Mouse (Mus musculus): ENCODE results near the gene Rph3a. TPM values are rescaled to one million over a fixed set of nuclear protein-coding genes. Genes with fewer than 3 reads are reported as not detected.

Rph3a gene
- polyA plus RNA-seq, 1 experiment from 2014 or later = 0.10 TPM

DNA sequence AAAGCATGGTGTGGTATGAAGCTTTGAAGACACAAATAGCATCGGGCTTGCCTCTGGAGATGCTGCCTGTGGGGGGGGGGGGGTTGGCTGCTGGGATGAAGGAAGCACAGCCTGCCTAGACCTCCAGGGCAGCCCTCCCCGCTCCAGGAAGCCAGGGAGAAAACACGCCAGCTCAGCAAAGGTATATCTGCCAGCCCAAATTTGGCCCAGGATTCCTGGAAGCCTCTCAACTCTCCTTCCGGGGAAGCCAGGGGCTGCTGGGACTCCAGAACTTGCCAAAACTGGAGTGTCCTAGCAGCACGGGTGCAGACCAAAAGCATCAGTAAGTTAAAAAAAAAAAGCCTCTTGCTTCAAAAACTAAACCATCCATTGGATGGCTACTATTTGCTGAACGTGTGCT is 37.6 kb downstream of the Rph3a start:
- H3K4me2 ChIP-seq = no peak overlapping the region
- no peaks in the 10 kb centered on the region for H3K36me3 ChIP-seq
- H3K27me3 ChIP-seq = no peaks in the 10 kb centered on the region
- H3K4me1 ChIP-seq (replicated peaks) = no peaks in the 10 kb centered on the region
- H3K4me3 ChIP-seq (replicated peaks) = no peak overlapping the region
- H3K9me3 ChIP-seq (replicated peaks) = no peaks in the 10 kb centered on the region
- DNase-seq (no peak), ATAC-seq (ENCODE audit: low read depth) (no peak)
- no peak overlapping the region for H3K9ac ChIP-seq
- no peak overlapping the region for H3K27ac ChIP-seq
- 71% methylated on average over 6 of the region's 6 CpGs for WGBS (ENCODE audit: insufficient replicate concordance)

DNA sequence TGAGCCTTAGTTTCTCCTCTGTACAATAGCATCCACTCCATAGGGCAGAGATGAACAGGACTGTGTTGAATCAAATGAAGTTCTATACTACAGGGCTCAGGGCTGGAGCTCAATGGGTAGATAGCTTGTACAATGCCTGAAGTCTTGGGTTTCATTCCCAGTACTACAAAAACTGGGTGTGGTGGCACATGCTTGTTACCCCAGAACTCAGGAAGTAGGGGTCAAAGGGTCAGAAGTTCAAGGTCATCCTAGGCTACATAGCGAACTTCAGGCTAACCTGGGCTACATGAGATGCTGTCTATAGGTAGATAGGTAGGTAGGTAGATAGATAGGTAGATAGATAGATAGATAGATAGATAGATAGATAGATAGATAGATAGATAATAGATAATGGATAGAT is 38.6 kb downstream of the Rph3a start:
- no peak for ATAC-seq (ENCODE audit: low read depth)
- WGBS (ENCODE audit: insufficient replicate concordance) = 68% methylated on average over 1 of the region's 1 CpGs
- no peak overlapping the region for H3K9ac ChIP-seq

DNA sequence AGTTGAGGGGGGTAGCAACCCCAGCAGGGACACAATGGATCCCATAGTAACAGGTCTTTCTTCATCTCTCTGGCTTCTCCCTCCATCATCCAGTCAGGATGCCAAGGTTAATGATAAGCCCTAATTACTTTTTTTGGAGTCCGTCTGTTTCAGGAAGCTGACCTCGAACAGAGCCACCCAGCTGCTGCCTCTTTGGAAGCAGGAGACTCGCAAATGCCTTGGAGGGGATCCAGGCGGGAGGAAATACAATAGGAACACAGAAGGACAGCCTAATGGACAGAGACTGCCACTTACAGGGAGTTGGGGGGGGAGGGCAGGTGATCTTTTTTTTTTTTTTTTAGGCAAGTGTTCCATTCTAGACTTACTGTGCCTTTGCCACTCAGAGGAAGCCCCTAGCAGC is 40.2 kb downstream of the Rph3a start:
- Histone ChIP-seq H3K4me2 (no peak overlapping the region), H3K27ac (no peak overlapping the region), H3K27me3 (no peaks in the 10 kb centered on the region), H3K4me3 (replicated peaks) (no peak overlapping the region), H3K9me3 (replicated peaks) (no peaks in the 10 kb centered on the region), H3K36me3 (no peaks in the 10 kb centered on the region), H3K4me1 (replicated peaks) (no peaks in the 10 kb centered on the region), H3K9ac (no peak overlapping the region)
- WGBS (ENCODE audit: insufficient replicate concordance) = 48% methylated on average over 4 of the region's 4 CpGs
- ATAC-seq (ENCODE audit: low read depth) (no peak), DNase-seq (no peak)

More for the DNA sequence above, 38.6 kb downstream of the Rph3a start:
- Histone ChIP-seq H3K4me2 (no peak overlapping the region), H3K36me3 (no peaks in the 10 kb centered on the region), H3K27me3 (no peaks in the 10 kb centered on the region), H3K27ac (no peak overlapping the region), H3K4me1 (replicated peaks) (no peaks in the 10 kb centered on the region), H3K4me3 (replicated peaks) (no peak overlapping the region), H3K9me3 (replicated peaks) (no peaks in the 10 kb centered on the region)
- DNase-seq = no peak

DNA sequence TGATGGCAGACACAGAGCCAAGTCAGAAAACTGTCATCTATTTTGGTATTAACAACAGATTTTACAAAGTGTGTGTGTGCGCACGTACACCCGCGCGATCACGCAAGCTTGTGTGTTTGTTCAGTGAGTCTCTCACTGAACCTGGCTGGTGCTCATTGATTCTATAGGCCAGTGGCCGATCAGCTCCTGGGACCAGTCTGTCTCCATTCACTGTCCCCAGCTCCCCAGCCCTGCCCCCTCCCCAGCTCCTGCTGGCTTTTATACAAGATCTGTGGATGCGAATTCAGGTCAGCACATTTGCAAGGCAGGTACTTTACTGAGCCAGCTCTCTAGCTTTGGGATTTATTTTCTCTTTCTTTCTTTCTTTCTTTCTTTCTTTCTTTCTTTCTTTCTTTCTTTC is 41.1 kb downstream of the Rph3a start:
- no peak for ATAC-seq (ENCODE audit: low read depth)
- DNase-seq = no peak
- Histone ChIP-seq H3K4me2 (no peak overlapping the region), H3K36me3 (no peaks in the 10 kb centered on the region), H3K4me1 (replicated peaks) (no peaks in the 10 kb centered on the region), H3K9ac (no peak overlapping the region), H3K27me3 (no peaks in the 10 kb centered on the region), H3K27ac (no peak overlapping the region), H3K9me3 (replicated peaks) (no peaks in the 10 kb centered on the region), H3K4me3 (replicated peaks) (no peak overlapping the region)
- WGBS (ENCODE audit: insufficient replicate concordance) = 86% methylated on average over 8 of the region's 8 CpGs

DNA sequence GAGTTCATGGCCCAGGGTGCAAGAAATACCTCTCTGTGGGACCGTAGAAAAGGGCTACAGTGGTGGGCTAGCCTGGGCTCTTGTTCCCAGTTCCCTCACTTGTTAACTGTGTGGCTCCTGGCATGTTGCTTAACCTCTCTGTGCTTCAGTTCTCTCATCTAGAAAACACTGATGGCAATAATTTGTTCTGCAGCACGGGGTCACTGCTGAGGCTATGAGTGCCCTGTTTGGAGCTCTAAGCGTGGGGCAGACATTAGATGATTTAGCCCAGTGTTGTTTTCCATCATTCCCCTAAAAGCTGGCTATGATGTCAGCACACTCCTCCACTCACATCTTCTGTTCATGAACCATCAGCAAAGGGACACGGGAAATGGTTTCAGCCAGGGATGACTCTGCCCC is 41.8 kb downstream of the Rph3a start:
- ATAC-seq (ENCODE audit: low read depth) = no peak
- H3K27ac ChIP-seq = no peak overlapping the region
- no peaks in the 10 kb centered on the region for H3K36me3 ChIP-seq
- 51% methylated on average over 4 of the region's 4 CpGs for whole genome bisulfite sequencing (ENCODE audit: insufficient replicate concordance)
- no peak for DNase-seq
- H3K4me3 ChIP-seq (replicated peaks) = no peak overlapping the region
- H3K4me1 ChIP-seq (replicated peaks) = no peaks in the 10 kb centered on the region
- H3K27me3 ChIP-seq = no peaks in the 10 kb centered on the region
- H3K4me2 ChIP-seq = no peak overlapping the region
- H3K9me3 ChIP-seq (replicated peaks) = no peaks in the 10 kb centered on the region
- no peak overlapping the region for H3K9ac ChIP-seq

DNA sequence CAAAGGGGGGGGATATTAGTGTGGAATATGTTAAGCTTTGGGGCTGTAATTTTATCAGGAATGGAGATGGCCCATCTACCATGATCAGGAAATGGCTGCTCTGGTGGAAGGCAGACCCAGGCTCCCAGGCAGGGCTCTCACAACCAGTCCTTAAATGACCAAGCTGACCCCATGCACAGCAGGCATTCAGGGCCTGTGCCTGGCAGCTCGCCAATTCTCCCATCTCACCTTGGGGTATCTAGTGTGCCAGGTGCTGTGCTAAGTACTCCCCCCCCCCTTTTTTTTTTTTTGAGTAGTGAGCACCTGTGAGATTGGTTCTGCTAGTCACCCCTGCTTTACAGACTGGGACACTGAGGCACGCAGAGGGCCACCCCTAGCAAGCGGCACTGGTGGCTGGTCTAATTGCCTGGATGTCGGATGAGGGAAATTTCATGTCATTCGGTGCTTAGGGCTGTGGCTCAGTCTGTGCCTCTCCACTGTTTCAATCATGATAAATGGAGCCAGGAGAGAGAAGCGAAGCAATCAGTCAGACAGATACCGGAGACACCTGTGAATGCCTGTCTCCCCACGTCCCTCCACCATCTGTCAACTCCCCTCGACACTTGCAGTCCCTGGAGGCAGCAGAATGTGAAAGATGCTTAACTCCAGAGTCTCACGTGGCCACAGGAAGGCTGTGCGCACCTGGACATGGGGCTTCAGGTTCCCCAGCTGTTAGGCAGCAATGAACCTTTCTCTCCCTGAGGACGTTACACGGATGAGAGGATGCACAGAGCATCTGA is 42.3 kb downstream of the Rph3a start:
- H3K4me2 ChIP-seq = no peak overlapping the region
- ATAC-seq (ENCODE audit: low read depth) (no peak), DNase-seq (no peak)
- no peaks in the 10 kb centered on the region for H3K36me3 ChIP-seq
- WGBS (ENCODE audit: insufficient replicate concordance) = 63% methylated on average over 13 of the region's 13 CpGs
- H3K4me1 ChIP-seq (replicated peaks) = no peaks in the 10 kb centered on the region
- no peaks in the 10 kb centered on the region for H3K27me3 ChIP-seq
- H3K4me3 ChIP-seq (replicated peaks) = no peak overlapping the region
- no peak overlapping the region for H3K9ac ChIP-seq
- no peaks in the 10 kb centered on the region for H3K9me3 ChIP-seq (replicated peaks)
- H3K27ac ChIP-seq = no peak overlapping the region

DNA sequence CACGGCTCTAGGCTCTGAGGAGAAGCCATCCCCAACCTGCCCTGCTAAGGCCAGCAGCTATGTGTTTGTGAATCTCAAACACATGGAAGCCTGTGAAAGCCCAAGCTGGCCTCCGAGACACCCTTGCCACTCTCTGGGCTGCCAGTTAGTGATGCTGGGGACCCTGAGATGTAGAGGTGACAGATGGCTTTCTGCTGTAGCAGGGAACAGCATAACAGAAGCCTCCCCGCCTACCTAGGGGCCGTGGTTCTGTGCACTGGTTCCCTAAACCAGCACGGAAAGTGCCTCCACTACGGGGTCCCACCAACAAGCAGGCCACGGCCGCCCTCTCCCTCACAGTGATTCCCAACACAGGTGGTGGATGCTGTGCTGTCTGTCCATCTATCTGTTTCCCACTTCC is 43.0 kb downstream of the Rph3a start:
- H3K4me2 ChIP-seq = no peak overlapping the region
- no peak overlapping the region for H3K9ac ChIP-seq
- H3K27ac ChIP-seq = no peak overlapping the region
- 58% methylated on average over 8 of the region's 8 CpGs for WGBS (ENCODE audit: insufficient replicate concordance)
- H3K4me1 ChIP-seq (replicated peaks) = no peaks in the 10 kb centered on the region
- ATAC-seq (ENCODE audit: low read depth) = no peak
- no peaks in the 10 kb centered on the region for H3K36me3 ChIP-seq
- no peak for DNase-seq
- H3K4me3 ChIP-seq (replicated peaks) = no peak overlapping the region
- no peaks in the 10 kb centered on the region for H3K9me3 ChIP-seq (replicated peaks)
- H3K27me3 ChIP-seq = no peaks in the 10 kb centered on the region

DNA sequence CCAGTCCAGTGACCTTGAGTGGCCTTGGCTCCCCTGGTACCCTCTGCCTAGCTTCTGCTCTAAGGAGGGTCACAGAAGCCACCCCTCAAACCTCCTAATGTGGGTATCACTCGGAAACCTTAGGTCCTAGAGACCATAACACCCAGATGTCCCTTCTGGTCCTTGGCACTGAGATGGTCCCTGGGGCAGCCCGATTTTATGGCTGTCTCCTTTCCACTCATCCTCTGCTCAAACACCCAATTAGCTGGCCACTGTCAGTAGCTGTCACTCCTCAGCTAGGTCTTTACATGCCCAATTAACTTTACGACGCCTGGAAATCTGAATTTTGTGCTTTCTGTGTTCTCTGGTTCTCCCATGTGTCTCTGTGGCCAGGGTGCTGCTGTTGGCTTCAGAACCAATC is 43.7 kb downstream of the Rph3a start:
- no peak for ATAC-seq (ENCODE audit: low read depth)
- WGBS (ENCODE audit: insufficient replicate concordance) = 59% methylated on average over 4 of the region's 4 CpGs

DNA sequence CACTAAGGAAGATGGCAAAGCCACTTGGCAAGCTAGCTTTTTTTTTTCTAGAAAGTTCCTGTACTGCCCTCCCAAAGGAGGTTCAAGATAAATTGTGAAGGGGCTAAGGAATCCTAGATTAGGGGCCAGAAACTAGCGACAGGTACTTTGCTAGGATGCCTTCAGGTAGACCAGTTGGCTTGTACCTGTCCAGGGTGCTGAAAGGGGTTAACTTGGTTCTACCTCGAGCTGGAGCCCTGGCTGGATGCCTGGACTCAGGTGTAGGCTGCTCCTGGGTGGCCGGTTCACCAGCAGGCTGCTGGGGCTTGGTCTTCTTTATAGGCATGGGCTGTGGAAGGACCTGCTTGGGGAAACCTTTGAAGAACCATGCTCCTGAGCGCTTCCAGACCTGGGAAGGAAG is 48.9 kb downstream of the Rph3a start:
- Histone ChIP-seq H3K36me3 (no peaks in the 10 kb centered on the region), H3K27ac (no peak overlapping the region), H3K9ac (no peak overlapping the region), H3K4me3 (replicated peaks) (no peak overlapping the region), H3K9me3 (replicated peaks) (no peaks in the 10 kb centered on the region), H3K4me2 (no peak overlapping the region), H3K27me3 (no peaks in the 10 kb centered on the region), H3K4me1 (replicated peaks) (no peaks in the 10 kb centered on the region)
- WGBS (ENCODE audit: insufficient replicate concordance) = 34% methylated on average over 4 of the region's 4 CpGs
- DNase-seq (no peak), ATAC-seq (ENCODE audit: low read depth) (no peak)

More for the DNA sequence above, 43.7 kb downstream of the Rph3a start:
- Histone ChIP-seq H3K27me3 (no peaks in the 10 kb centered on the region), H3K4me2 (no peak overlapping the region), H3K4me3 (replicated peaks) (no peak overlapping the region), H3K27ac (no peak overlapping the region), H3K9me3 (replicated peaks) (no peaks in the 10 kb centered on the region), H3K9ac (no peak overlapping the region), H3K4me1 (replicated peaks) (no peaks in the 10 kb centered on the region), H3K36me3 (no peaks in the 10 kb centered on the region)
- no peak for DNase-seq

DNA sequence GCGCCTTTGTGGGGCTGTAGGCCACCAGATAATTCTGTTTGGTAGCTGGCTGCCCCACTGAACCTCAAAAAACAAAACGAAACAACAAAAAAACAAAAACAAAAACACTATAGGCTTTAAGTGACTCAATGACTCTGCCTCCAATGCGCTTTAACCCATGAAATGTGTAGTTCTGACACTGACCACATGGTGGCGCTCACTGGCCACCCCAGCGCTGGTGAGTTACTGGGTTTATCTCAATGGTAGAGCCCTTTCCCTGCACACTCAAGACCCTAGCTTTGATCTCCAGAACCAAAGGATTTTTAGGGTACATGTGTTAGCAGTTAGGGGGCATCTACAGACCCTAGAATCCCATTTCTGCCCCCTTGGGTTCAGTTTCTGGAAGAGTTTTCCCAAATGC is 55.9 kb downstream of the Rph3a start:
- H3K9ac ChIP-seq = no peak overlapping the region
- no peaks in the 10 kb centered on the region for H3K36me3 ChIP-seq
- H3K4me1 ChIP-seq (replicated peaks) = no peaks in the 10 kb centered on the region
- DNase-seq (peak; percentile 8), ATAC-seq (ENCODE audit: low read depth) (no peak)
- H3K4me3 ChIP-seq (replicated peaks) = no peak overlapping the region
- H3K27me3 ChIP-seq = no peaks in the 10 kb centered on the region
- H3K4me2 ChIP-seq = no peak overlapping the region
- no peaks in the 10 kb centered on the region for H3K9me3 ChIP-seq (replicated peaks)
- H3K27ac ChIP-seq = no peak overlapping the region
- WGBS (ENCODE audit: insufficient replicate concordance) = 15% methylated on average over 5 of the region's 5 CpGs

DNA sequence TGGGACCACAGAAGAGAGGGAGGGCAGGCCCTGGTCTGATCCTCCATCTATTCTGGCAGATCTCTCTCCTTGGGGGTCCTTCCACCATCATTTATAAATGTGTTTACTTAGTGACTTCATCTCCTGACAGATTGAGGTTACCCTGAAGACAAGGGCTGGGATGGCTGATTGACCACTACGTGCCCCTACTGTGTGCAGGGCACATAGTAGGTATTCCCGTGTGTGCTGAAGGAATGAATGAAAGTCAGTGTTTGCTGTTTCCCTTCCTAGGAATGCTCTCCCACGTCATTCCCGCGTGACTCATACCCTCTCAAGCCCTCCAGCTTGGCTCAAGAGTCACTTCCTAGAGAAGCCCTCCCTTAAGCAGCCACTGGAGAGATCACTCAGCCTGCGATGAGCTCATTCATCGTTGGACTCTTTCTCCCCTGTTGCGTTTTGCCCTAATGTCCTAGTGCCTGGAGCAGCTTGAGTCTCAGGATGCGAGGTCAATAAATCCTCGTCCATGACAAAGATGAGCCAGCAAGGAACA is 57.6 kb downstream of the Rph3a start:
- Histone ChIP-seq H3K9me3 (replicated peaks) (no peaks in the 10 kb centered on the region), H3K4me3 (replicated peaks) (no peak overlapping the region), H3K4me2 (no peak overlapping the region), H3K36me3 (no peaks in the 10 kb centered on the region), H3K9ac (no peak overlapping the region), H3K4me1 (replicated peaks) (no peaks in the 10 kb centered on the region), H3K27me3 (no peaks in the 10 kb centered on the region), H3K27ac (no peak overlapping the region)
- WGBS (ENCODE audit: insufficient replicate concordance) = 50% methylated on average over 10 of the region's 10 CpGs
- ATAC-seq (ENCODE audit: low read depth) = no peak
- DNase-seq = no peak

DNA sequence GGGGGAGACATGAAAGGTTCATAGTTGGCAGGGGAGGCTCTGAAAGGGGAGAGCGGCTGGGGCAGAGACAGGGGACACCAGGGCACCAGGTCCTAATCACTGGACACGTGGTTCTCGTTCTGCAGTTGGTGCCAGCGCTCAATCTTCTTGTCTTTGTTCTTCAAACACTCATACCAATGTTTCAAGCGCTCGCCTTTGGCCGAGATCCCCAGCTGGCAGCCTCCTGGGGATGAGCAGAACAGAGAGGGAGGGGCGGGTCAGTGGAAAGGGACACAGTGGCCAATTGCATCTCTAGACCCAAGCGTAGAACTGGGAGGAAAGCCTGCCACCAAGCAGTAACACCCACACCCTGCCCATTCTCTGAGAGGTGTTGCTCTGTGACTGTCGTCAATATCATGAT is 67.8 kb downstream of the Rph3a start:
- H3K4me3 ChIP-seq (replicated peaks) = no peak overlapping the region
- H3K27me3 ChIP-seq = no peaks in the 10 kb centered on the region
- H3K4me2 ChIP-seq = no peak overlapping the region
- no peak overlapping the region for H3K27ac ChIP-seq
- ATAC-seq (ENCODE audit: low read depth) (no peak), DNase-seq (no peak)
- 58% methylated on average over 10 of the region's 10 CpGs for WGBS (ENCODE audit: insufficient replicate concordance)
- no peaks in the 10 kb centered on the region for H3K36me3 ChIP-seq
- no peaks in the 10 kb centered on the region for H3K9me3 ChIP-seq (replicated peaks)
- no peak overlapping the region for H3K9ac ChIP-seq
- no peaks in the 10 kb centered on the region for H3K4me1 ChIP-seq (replicated peaks)

Measured in liver, embryonic 13.5 days (tissue).